Mouse (Mus musculus) MEL (cell line): ENCODE measurements around the gene Cse1l.
A peak's percentile ranks its signal among the peaks of the same experiment; 100 is the strongest.

Experiments used
- CTCF ChIP-seq, 3 experiments: IDR thresholded peaks in 2 of 3; conservative IDR thresholded peaks in 1 of 3; 2 replicates each; pipeline ENCODE4 v1.5.1; 2011 to 2012; ENCODE audit warnings: low read length in 3 of 3, low read depth in 2 of 3, mild to moderate bottlenecking in 2 of 3, improper control_type of control experiment in 1 of 3, inconsistent platforms in 1 of 3, mixed read lengths in 1 of 3, moderate library complexity in 1 of 3; ENCODE audit not compliant: control insufficient read depth in 1 of 3, insufficient read depth in 1 of 3, poor library complexity in 1 of 3, severe bottlenecking in 1 of 3
- ELF1 ChIP-seq: IDR thresholded peaks from 2 replicates; pipeline ENCODE4 v1.6.1; 2014; ENCODE audit warnings: low read depth, mild to moderate bottlenecking, inconsistent platforms, low read length, improper control_type of control experiment, moderate library complexity
- JUND ChIP-seq: IDR thresholded peaks from 2 replicates; pipeline ENCODE4 v1.6.1; 2011; ENCODE audit warnings: low read depth, mild to moderate bottlenecking, improper control_type of control experiment, low read length
- POLR2A ChIP-seq, 2 experiments: IDR thresholded peaks; 2 replicates each; pipeline ENCODE4 v1.6.1; 2011 to 2012; ENCODE audit warnings: low read length in 2 of 2, mild to moderate bottlenecking in 2 of 2, control low read depth in 1 of 2, improper control_type of control experiment in 1 of 2, low read depth in 1 of 2, moderate library complexity in 1 of 2; ENCODE audit not compliant: control insufficient read depth in 1 of 2, insufficient read depth in 1 of 2, poor library complexity in 1 of 2
- POLR2AphosphoS5 ChIP-seq: IDR thresholded peaks from 2 replicates; pipeline ENCODE4 v1.6.1; 2012; ENCODE audit warnings: low read depth, borderline replicate concordance, mild to moderate bottlenecking, inconsistent platforms, low read length, moderate library complexity, mixed read lengths

DNA sequence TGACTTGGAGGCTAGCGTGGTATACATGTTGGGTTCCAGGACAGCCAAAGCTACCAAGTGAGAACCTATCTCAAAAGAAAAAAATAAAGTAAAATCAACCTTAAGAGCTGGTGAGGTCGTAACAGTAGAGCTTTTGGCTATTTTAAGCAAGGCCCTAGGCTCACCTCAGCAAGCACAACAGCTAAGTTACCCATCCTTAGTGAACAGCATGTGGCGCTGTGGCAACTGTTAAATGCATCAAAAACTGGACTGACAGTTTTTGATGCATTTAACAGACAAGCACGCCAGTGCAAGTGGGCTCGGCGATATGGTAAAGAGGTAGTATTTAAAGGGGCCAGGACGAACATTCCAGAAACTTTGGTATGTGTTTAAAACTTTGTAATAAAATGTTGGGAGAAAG is 85.0 kb downstream of the Cse1l start:
- TF ChIP-seq JUND (no peak), CTCF (IDR thresholded peaks at IDR 0.05 in 2 of 3, conservative IDR thresholded peaks at IDR 0.05 in 1 of 3; ENCODE audit: control insufficient read depth in 1 of 3, insufficient read depth in 1 of 3, low read depth in 2 of 3, low read length in 3 of 3, poor library complexity in 1 of 3, severe bottlenecking in 1 of 3) (peak in 1 of 3 experiments; percentile 9; a peak in 1 of 6 replicates), POLR2A (IDR thresholded peaks at IDR 0.05; ENCODE audit: control insufficient read depth in 1 of 2, insufficient read depth in 1 of 2, low read depth in 1 of 2, low read length in 2 of 2, poor library complexity in 1 of 2) (no peak), ELF1 (no peak), POLR2AphosphoS5 (no peak)
